Mouse (Mus musculus) left cerebral cortex, postnatal 4 days (tissue): ENCODE data around the gene 4930486L24Rik. TPM values are rescaled to one million over a fixed set of nuclear protein-coding genes. Genes with fewer than 3 reads are reported as not detected.
"Not testable (repeated sequence)": the region's sequence is repeated elsewhere in the genome, so short reads cannot be mapped to it uniquely, and the experiment has no call there.

ENCODE experiments used
- DNase-seq: peaks from one replicate; pipeline ENCODE4 v3.0.0-alpha.2; 2022
- intact Hi-C: fragments of 180-260 bp; cut with DNase I; formaldehyde crosslinking; loops from one replicate; pipeline ENCODE4 v1.15.1; 2025
- total RNA-seq, 2 experiments: library from RNA; stranded (reverse); gene quantifications; 2 replicates each; pipeline ENCODE4 v1.2.3; 2021

4930486L24Rik gene
- not detected for total RNA-seq

GRCm38 (mm10) chr13:60864281-60864680, at the start of gene 4930486L24Rik:
Gene 4930486L24Rik (minus strand): TSS chr13:60864475.
- intact Hi-C loops, result no loop called here

GRCm38 (mm10) chr13:60904780-60905179, 40.5 kb upstream of the 4930486L24Rik start, which contains the start of gene Tpbpb:
Gene Tpbpb (minus strand): TSS chr13:60904880.
- DNase-seq, intact Hi-C loops: not testable (repeated sequence)

More at GRCm38 (mm10) chr13:60864281-60864680, at the start of gene 4930486L24Rik:
- no peak for DNase-seq

GRCm38 (mm10) chr13:60897328-60897727, 33.1 kb upstream of the 4930486L24Rik start, which contains the start of gene Ctla2b:
Gene Ctla2b (minus strand): TSS chr13:60897447.
- intact Hi-C loops, result no loop called here
- DNase-seq, result no peak

GRCm38 (mm10) chr13:60896794-60897193, 32.5 kb upstream of the 4930486L24Rik start, which contains the start of gene Gm49392:
Gene Gm49392 (minus strand): TSS chr13:60896894.
- DNase-seq, intact Hi-C loops: not testable (repeated sequence)

GRCm38 (mm10) chr13:60895406-60896160, 31.3 kb upstream of the 4930486L24Rik start:
- intact Hi-C loops, result no loop called here
- no peak for DNase-seq

GRCm38 (mm10) chr13:60892301-60892700, 28.0 kb upstream of the 4930486L24Rik start:
- intact Hi-C loops, result no loop called here
- no peak for DNase-seq

- DNase-seq, result no peak
- intact Hi-C loops, result no loop called here
Observed at GRCm38 (mm10) chr13:60848241-60849120, 15.8 kb downstream of the 4930486L24Rik start.

GRCm38 (mm10) chr13:60843153-60843552, 21.1 kb downstream of the 4930486L24Rik start:
- no peak for DNase-seq
- intact Hi-C loops, result no loop called here

- DNase-seq, result no peak
- intact Hi-C loops, result no loop called here
Observed at GRCm38 (mm10) chr13:60842703-60843102, 21.6 kb downstream of the 4930486L24Rik start.

- intact Hi-C loops, result no loop called here
Observed at GRCm38 (mm10) chr13:60839353-60839902, 24.8 kb downstream of the 4930486L24Rik start.

GRCm38 (mm10) chr13:60826052-60826451, 38.2 kb downstream of the 4930486L24Rik start:
- no peak for DNase-seq
- intact Hi-C loops, result no loop called here

More at GRCm38 (mm10) chr13:60839353-60839902, 24.8 kb downstream of the 4930486L24Rik start:
- no peak for DNase-seq

- no peak for DNase-seq
- intact Hi-C loops, result no loop called here
Observed at GRCm38 (mm10) chr13:60820486-60821175, 43.6 kb downstream of the 4930486L24Rik start.

- intact Hi-C loops, result no loop called here
- DNase-seq, result peak; percentile 27
Observed at GRCm38 (mm10) chr13:60819469-60819868, 44.8 kb downstream of the 4930486L24Rik start.

GRCm38 (mm10) chr13:60813722-60814121, 50.6 kb downstream of the 4930486L24Rik start:
- intact Hi-C loops, result no loop called here
- no peak for DNase-seq

- intact Hi-C loops, result no loop called here
- no peak for DNase-seq
Observed at GRCm38 (mm10) chr13:60812768-60813167, 51.5 kb downstream of the 4930486L24Rik start.

GRCm38 (mm10) chr13:60809690-60810089, 54.6 kb downstream of the 4930486L24Rik start:
- intact Hi-C loops, result no loop called here
- no peak for DNase-seq

- no peak for DNase-seq
- intact Hi-C loops, result no loop called here
Observed at GRCm38 (mm10) chr13:60802749-60803148, 61.5 kb downstream of the 4930486L24Rik start, which contains the start of gene Ctsll3. Gene Ctsll3 (minus strand): TSS chr13:60802849.
